Mouse (Mus musculus) C2C12 (cell line): ENCODE results near the gene Strn4.

Source experiments
- CEBPB ChIP-seq: IDR thresholded peaks from one replicate; pipeline ENCODE4 v1.6.1; 2011; ENCODE audit warnings: low read depth, mild to moderate bottlenecking, control low read depth, moderate library complexity
- CTCF ChIP-seq: IDR thresholded peaks from one replicate; pipeline ENCODE4 v1.5.1; 2011; ENCODE audit not compliant: control insufficient read depth, insufficient read depth, insufficient read length
- FOSL1 ChIP-seq: IDR thresholded peaks from one replicate; pipeline ENCODE4 v1.8.0; 2011; ENCODE audit warnings: mild to moderate bottlenecking, low read length; ENCODE audit not compliant: poor library complexity, insufficient read depth, severe bottlenecking
- MAX ChIP-seq: IDR thresholded peaks from one replicate; pipeline ENCODE4 v1.6.1; 2011; ENCODE audit warnings: mild to moderate bottlenecking, control low read depth
- MYOD1 ChIP-seq: IDR thresholded peaks from one replicate; pipeline ENCODE4 v1.6.1; 2011; ENCODE audit warnings: low read depth; ENCODE audit not compliant: control insufficient read depth, insufficient read length
- MYOG ChIP-seq: IDR thresholded peaks from one replicate; pipeline ENCODE4 v1.6.1; 2011; ENCODE audit not compliant: control insufficient read depth, insufficient read length; ENCODE audit errors: extremely low read depth

DNA sequence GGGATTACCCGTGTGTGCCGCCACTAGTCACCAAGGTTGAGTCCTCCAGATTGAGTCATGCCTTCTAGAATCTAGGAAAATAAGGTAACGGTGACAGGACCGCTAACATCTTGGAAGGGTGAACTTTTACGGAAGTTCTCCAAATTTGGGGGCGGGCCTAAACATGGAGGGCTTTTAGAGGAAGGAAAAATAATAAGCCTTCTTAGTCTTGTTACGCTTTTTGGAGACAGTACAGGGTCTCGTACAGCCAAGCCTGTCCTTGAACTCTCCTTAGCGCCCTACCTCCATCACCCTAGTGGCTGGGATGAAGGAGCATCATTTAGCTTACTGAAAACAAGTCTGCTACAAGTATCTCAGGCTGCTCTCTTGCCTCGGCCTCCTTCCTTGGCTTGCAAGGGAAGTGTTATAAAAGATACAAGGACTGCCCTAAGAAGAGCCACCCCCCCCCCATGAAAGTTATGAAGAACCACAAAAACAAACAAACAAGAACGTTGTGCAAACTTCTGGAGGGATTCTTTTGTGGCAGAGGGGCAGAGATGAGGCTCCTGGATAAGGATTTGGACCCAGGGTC is 33.0 kb upstream of the Strn4 start:
- TF ChIP-seq CTCF = no peak
- no peak for TF ChIP-seq CEBPB
- no peak for TF ChIP-seq FOSL1
- TF ChIP-seq MAX = no peak
- TF ChIP-seq MYOG = no peak
- no peak for TF ChIP-seq MYOD1
